Mouse (Mus musculus) frontal cortex, adult (tissue): ENCODE results near the gene Arf4.

Source experiments
- ATAC-seq: cut with Nextera tagmentation; 2 replicates; pipeline ENCODE4 v1.9.2; 2017; ENCODE audit warnings: mild to moderate bottlenecking, moderate library complexity, mixed read lengths; ENCODE audit not compliant: low TSS enrichment

Gene Arf4

DNA sequence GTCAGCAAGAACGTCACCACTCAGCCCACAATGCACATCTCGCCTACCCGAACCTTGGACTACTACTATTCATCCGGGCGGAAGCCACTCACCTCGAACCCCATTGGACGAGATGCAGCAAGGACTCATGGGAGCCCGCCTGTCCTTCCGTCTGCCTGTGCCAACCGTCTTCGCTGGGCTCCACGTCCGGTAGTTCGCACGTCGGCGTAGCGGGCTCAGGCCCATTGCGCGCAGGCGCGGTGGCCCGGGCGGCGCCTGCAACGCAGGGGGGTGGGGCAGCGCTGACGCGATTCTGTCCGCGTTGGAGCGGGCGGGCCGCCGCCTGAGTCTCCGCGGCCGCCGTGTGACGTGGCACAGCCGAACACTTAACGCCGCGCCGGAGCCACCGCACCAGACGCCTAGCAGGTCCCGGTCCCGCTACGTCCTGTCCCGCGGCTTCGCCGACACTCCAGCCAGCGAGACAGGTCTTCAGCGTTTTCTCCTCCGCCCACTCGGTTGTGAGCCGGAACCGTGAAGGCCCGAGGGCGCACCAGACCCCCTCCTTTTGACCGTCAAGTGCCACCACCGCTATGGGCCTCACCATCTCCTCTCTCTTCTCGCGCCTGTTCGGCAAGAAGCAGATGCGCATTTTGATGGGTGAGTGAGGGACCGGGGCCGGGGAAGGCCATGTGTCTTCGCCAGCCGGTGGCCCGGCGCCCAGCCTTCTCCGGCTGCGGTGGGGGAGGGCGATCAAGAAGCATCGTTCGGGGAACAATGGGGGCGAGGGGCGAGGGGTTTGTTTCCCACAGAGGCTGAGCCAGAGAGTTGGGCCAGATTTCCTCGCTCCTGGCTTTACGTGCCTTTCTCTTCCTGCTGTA lies at the start of gene Arf4:
Arf4 (plus strand) TSS at position 224 of the 857 bp plus-strand sequence.
- peak; percentile 98 for ATAC-seq

DNA sequence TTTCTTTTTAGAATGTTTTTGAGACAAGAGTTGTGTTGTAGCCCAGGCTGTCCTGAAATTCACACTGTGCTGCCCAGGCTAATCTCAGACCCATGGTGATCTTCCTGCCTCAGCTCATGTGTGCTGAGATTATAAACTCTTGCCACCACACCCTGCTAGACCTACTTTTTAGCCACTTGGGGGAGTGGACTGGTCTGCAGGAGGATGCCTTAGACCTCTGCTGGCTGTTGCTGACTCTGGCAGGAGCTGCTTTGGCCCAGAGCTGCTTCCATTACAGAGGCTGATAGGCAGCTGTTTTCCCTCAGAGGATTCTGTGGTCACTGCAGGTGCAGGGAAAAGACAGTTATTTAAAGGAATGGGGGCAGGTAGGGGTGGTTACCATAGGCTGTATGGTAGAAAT lies 46.5 kb upstream of the Arf4 start:
- ATAC-seq = no peak

- ATAC-seq = no peak
Observed at GRCm38 (mm10) chr14:26593281-26593895, 44.5 kb upstream of the Arf4 start.

- ATAC-seq = no peak
Observed at GRCm38 (mm10) chr14:26595167-26595566, 42.7 kb upstream of the Arf4 start.

DNA sequence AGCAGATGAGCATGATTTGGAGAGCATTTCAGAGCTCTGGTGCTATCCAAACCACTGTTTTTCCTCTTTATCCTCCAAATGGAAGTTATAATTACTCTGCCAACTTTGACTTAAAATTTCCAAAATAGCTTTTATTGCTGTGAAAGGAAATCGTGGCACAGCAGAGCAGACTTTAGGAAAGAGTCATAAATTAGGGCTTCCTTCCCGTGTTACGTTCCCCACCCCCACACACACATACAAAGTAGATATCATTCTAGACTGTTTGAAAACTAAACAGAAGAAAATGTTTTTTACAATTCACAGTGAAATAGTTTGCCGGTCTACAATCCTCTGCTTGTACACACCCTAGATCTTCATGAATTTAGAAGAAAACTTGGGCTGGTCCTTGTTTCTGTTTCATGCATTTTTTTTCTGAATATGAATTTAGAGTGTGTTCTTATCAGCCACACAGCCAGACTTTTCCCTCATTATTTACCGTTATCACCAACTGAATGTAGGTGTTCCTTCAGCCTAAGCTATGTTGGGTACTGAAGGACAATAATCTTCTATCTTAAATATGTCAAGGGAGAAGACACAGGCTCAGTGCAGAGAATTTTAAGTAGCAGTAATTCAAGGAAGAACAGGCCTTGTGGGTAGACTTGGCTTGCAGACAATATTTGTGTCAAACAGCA lies 42.0 kb upstream of the Arf4 start:
- ATAC-seq = no peak

DNA sequence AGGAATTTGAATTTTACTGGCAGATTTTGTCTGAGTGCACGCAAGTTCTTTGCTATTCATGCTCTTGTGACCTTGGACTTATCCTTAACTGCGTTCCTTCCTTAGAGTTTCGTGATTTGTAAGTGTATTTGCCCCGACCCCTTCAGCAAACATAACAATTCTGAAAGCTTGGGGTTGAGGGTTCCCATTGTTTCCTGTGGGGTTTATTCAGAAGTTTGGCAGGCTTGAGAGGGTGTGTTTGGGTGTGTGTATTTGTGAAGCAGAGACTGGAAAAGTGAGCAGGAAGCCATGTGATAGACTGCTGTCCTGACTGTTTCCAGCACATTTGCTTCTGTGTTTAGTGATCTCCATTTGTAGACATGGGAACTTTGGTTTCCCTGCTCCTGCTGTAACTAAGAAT lies 32.5 kb upstream of the Arf4 start:
- ATAC-seq = no peak

GRCm38 (mm10) chr14:26609674-26610073 lies 28.2 kb upstream of the Arf4 start:
- no peak for ATAC-seq

DNA sequence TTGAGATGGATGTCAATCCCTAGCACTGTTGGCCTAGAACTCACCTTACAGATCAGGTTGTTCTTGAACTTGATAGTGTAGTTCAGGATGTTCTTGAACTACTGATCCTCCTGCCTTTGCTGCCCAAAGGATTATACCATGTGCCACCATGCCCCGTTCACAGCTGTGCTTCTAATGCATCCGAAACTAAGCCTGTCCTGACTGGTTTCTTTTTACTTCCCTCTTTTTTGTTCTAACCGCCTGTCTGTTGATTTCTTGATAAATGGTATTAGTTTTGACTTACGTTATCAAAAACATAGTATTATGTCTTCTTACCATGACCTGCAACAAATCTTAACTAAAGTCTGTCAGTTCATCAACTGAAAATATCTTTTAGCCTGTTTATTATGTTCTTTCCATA lies 27.2 kb upstream of the Arf4 start:
- no peak for ATAC-seq

DNA sequence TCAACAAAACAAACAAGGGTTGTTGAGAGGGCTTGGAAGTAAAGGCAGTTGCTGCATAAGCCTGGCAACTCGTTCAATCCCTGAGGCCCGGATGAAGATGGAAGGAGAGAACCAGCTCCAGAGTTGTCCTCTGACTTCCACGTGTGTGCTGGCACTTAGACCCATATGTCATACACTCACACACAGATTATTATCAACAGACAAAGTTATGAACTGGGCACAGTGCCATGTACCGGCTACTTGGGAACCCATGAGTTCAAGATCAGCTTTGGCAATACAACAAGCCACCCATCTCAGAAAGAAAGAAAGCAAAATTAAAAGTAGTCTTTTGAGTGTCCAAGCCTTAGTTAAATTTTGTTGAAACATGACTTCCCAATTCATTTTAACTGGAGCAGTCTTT lies 12.6 kb upstream of the Arf4 start:
- ATAC-seq = no peak

DNA sequence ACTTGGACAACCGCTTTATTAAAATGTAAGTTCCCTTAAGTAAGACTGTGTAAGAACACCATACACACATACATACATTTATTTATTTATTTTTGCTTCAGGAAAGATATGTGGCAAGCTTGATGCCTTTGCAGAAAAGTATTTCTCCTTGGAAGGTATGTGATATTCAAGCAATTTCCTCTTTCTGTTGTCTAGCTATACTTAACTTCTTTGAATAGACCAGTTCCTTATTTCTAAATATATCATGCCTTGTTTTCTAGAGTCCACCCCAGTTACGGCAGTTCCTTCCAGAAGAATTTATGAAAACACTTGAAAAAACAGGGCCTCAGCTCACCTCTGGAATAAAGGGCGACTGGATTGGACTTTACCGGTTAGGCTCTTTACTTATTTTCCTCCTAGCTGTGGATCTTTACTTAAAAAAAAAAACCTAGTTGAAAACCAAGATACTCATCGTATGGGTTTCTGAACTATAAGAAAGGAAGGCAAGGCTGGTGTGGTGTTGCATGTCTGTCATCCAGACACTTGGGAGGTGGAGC lies 11.2 kb upstream of the Arf4 start:
- ATAC-seq = no peak

GRCm38 (mm10) chr14:26637025-26637850 lies 636 bp upstream of the Arf4 start:
- peak; percentile 15 for ATAC-seq

- ATAC-seq = peak; percentile 12; the same call in 1 of the 2 replicates
Observed at GRCm38 (mm10) chr14:26638708-26639084, 822 bp downstream of the Arf4 start.

DNA sequence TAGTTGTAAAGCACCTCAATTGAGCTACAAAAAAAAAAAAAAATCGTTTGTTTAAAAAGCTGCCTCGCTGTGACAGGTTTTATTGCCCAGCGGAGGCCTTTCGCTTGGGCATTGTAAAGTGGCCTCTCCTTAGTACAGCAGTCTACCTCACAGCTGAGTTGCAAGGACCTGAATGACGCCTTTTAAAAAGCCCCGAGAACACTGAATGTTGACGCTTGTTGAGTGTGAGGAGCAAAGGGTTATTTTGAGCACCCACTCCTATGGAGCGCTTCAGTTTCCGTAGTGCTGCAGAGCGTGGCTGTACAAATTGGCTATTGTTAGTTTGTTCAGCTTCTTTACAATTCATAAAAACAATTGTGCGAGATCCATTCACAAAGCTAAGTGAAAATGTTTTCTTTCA lies 1.4 kb downstream of the Arf4 start:
- no peak for ATAC-seq

DNA sequence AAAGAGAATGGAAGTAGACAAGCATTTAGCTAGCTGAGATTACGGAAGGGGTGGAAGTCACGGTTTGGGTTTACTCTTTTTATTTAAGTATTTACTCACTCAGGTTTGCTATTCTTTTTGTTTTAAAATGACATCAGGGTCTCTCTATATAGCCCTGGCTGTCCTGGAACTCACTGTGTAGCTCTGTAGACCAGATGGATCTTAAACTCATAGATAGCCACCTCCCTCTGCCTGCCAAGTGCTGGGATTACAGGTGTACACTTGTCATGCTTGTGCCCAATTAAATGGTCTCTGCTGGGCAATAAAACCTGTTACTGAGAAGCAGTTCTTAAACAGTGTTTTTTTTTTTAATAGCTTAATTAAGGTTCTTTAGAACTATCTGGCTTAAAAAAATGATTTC lies 2.1 kb downstream of the Arf4 start:
- ATAC-seq = no peak

DNA sequence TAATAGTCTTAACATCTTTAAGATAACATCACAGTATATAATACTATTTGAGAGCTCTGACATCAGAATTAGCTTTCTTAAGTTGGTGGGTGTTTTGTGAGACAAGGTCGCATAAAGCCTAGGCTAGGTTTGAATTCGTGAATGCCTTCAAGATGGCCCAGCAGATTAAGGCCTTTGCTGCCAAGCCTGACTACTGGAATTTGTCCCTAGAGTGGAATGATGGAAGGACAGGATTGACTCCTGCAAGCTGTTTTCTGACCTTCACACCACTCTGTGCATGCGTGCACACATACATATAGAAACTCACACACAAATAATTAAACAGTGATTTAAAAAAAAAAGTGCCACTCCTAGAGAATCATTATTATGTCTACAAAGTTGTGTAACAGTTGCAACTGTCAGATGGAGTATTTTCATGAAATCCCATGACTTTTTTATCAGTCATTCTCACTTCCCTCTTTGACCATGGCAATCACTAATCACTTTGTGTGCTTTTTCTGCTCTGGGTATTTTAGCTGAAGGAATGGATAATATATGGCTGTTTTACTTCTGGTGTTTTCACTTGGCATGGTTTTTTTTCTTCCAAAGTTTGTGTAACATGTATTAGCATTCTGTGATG lies 5.2 kb downstream of the Arf4 start:
- no peak for ATAC-seq

GRCm38 (mm10) chr14:26645989-26646650 lies 8.2 kb downstream of the Arf4 start:
- no peak for ATAC-seq

GRCm38 (mm10) chr14:26647811-26648210 lies 9.9 kb downstream of the Arf4 start:
- no peak for ATAC-seq

- no peak for ATAC-seq
Observed at GRCm38 (mm10) chr14:26651901-26652300, 14.0 kb downstream of the Arf4 start.

DNA sequence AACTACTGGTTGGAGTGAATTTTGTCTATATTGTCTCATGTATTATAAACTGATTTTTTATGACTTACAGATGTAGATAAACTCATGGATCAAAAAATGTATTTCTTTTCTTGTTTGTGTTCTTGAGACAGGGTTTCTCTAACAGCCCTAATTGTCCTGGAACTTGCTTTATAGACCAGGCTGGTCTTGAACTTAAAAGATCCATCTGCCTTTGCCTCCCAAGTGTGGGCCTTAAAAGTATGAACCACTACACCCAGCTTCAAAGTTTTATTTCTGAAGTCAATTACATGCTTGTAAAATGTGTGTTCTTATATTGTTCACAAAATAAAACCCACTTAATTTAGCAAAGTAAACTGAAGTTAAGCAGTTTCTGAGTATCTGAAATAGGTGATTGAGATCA lies 20.3 kb downstream of the Arf4 start:
- no peak for ATAC-seq

DNA sequence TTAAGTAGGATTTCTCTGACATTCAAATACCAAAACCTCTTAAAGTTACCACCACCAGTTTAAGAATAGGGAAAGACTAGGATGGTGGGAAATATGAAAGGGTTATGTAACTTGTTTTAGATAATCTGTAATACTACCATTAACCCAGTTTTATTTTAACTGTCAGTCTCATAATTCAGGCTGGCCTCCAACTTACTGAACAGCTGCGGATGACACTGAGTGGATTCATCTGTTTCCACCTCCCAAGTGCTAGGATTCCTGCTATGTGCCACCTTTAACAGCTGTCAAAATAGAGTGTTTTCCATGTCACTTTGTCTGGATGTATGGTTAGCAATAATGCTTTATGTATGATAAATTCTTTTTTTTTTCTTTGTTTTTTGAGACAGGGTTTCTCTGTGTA lies 22.4 kb downstream of the Arf4 start:
- ATAC-seq = no peak

GRCm38 (mm10) chr14:26662016-26662415 lies 24.1 kb downstream of the Arf4 start:
- ATAC-seq = no peak
